Mouse (Mus musculus): ENCODE data around the gene Cfap157.

Cfap157 gene

DNA sequence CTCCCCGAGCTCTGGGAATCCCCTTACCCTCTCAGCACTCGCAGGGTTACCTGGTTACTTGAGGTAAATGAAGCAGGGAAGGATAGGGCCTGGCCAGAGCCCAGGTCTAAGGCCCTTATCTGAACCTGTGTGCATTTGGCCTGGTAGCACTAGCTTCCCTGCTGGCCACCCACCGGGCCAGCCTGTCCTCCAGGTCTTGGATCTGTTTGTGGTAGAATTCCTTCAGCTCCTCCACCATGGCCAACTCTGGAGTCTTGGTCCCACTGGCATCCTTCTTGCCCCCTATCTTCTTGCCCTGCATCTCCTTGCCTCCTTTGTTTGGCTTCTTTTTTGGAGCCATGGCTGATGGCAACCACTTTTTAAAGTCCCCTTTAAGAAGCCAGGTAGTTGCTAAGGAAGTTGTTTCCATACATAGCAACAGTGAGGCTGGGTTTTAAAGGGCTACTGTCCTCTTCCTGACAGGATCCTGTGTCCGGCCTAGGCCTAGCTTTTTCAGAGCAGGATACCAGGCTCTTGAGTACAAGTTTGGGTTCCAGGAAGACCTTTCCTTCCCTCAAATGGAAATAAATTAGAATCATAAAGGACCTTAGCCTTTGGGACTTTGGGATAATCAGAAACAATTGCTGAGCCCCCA lies at the start of gene Cfap157:
Gene Cfap157 (minus strand): TSS at position 381 of the 634 bp plus-strand sequence.
- in situ Hi-C loops (cut with MboI, MseI) = no loop called here

DNA sequence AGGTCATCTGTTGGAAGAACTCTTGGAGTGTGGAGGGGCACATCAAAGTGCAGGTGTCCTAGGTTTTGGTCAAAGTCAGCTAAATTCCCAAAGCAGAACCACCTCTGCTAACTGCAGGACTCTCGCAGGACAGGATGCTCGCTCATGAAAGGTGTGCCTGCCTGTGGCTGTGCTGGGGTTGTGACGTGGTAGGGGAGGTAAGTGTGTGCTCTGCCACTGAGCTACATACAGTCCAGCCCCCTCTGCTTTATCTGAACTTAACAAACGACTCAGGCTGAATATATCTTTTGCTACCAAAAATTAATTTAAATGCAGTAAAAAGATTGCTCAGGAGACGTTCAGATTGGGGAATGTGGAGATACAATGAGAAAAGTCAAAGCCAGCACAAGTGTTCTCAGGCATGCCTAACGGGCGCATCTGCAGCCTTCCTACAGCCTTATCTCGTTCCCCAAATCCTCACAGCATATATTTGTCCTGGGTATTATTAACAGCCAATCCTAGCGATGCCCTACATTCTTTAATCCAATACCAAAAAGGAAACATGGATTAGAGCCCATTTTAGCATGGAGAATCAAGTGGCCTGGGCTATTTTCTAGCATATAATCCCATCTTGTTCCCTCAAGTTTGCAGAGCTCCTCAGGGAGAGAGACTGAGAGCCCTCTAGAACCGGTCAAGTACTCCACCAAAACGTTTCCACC lies 44.9 kb upstream of the Cfap157 start:
- in situ Hi-C loops (cut with MboI, MseI) = no loop called here

DNA sequence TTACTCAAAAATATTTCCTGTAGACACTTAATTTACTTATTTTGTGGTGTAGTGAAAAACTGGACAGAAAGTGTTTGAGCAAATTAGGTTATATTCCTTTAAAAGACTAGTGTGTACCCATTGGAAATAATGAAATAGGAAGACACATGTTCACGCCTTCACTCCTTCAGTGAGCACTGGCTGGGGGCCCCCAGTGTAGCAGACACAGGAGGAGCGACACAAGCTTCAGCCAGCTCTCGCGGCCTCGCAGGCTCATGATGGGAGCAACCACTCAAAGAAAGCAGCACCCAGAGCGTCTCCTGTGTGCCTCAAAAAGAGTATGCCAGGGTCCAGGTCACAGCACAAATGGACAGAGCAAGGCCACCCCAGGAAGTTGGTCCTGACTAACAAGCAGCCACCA lies 41.6 kb upstream of the Cfap157 start:
- in situ Hi-C loops (cut with MboI, MseI) = no loop called here

DNA sequence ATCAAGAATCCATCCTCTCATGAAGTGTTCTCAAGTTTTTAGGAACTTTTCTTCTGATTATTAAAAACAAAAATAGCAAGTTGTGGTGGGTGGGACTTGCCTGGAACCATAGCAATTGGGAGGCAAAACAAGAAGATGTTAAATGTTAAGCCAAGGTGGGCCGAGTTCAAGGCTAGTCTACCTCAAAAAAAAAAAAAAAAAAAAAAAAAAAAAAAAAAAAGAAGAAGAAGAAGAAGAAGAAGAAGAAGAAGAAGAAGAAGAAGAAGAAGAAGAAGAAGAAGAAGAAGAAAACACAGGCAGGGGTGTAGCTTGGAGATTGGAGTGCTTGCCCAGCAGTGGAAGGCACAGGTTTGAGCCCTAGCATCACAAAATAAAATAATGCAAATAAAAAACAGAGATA lies 40.5 kb upstream of the Cfap157 start:
- in situ Hi-C loops (cut with MboI, MseI) = no loop called here

DNA sequence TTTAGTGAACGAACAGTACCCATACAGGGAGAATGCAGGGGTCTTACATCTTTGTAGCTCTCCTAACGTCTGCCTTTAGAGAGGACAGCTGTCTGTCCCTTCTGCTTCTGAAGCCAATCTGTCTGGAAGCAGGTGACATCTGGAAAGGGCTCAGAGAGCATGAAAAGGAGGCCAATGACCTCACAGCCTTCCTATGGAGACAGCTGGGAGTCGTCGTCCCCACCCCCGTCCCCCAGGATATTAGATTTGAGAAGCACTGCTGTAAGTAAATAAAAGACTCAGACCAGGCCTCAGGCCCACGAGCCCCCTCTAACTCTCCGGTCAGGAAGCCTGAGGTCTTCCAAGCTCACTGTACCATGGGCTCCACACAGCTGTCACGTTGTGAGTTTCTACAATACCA lies 40.0 kb upstream of the Cfap157 start:
- in situ Hi-C loops (cut with MboI, MseI) = no loop called here

DNA sequence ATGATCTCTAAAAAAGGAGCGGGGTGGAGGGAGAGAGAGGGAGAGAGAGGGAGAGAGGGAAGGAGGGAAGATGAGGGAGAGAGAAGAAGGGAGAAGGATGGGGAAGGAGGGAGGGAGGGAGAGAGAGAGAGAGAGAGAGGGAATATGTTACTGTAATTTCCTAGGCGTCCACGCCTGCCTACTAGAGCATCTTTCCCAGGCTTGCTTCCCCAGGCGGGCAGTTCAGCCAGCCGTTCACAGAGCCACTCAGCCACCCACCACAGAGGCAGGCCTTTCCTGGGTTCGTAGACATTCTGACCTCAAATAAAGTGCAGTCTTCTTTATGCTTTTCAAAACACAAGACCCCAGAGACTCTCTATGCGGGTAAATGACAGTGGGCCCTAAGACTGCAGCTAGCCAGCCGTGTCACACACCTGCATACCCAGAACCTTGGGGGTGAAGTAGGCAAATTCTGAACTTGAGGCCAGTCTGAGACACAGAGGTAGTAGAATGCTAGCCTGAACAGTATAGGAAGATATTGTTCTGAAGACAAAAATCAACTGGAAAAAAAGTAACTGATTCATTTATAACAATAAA lies 39.4 kb upstream of the Cfap157 start:
- in situ Hi-C loops (cut with MboI, MseI) = no loop called here

DNA sequence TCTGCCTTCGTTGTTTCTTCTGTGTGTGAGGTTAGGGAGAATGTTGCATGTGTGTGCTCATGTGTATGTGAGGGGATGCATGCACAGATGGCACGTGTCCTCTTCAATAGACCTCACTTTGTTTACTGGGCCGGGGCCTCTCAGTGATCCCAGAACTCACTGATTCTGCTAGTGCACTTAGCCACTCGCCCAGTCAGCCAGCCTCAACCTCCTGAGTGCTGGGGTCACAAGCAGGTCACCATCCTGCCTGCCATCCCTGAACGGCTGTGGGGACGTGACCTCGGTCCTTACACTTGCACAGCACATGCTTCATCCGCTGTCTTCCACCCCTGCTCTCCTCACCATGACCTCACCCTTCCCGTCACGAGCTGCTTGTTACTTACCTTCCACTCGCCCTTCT lies 38.9 kb upstream of the Cfap157 start:
- in situ Hi-C loops (cut with MboI, MseI) = no loop called here

DNA sequence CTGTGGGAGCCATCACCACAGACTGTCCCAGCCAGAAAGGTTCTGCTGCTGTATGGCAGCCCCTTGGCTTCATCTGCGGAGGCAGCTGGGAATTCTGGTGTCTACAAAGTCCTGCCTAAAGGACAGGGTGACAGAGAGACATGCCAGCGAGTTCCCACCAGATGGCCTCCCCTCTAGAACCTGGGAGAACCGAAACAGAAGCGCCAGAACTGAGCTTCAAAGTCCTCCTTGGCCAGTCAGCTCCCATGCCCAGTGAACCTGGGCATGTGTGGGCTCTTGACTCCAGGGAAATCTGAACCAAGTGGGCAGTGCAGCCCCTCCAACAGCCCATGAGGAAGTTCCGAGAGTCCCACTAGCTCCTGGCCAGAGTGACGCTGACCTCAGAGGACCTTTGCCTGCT lies 38.4 kb upstream of the Cfap157 start:
- in situ Hi-C loops (cut with MboI, MseI) = no loop called here

DNA sequence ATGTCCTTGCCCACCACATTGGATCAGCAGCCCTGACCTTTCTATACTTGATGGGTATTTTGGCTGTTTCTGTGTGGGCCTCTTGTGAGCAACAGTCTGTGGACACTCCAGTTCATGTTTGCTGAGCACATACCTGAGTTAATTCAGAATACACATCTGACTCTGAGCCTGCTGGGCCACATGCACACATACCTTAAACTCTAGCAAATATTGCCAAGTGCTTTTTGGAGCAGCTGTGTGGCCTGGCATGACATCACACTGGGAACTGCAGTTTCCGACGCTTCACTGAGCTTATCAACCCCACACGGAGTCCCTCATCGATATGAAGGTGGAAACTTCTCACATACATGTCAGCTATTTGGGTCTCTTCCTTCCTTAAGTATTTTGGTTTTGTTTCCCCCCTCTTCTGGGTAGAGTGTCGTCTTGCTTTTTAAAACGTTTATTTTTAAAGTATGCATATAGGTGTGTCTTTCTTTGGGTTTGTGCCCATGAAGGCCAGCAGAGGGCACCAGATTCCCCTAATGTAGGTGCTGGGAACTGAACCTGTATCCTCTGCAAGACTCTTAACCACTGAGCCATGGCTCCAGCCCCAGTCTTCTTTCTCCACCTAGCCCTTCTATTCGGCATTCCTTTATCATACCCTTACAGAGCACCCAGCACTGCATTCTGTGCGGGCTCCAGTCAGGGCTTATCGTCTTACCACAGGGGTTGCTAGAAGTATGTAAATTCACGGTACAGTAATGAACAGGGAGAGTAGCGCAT lies 37.0 kb upstream of the Cfap157 start:
- in situ Hi-C loops (cut with MboI, MseI) = no loop called here

DNA sequence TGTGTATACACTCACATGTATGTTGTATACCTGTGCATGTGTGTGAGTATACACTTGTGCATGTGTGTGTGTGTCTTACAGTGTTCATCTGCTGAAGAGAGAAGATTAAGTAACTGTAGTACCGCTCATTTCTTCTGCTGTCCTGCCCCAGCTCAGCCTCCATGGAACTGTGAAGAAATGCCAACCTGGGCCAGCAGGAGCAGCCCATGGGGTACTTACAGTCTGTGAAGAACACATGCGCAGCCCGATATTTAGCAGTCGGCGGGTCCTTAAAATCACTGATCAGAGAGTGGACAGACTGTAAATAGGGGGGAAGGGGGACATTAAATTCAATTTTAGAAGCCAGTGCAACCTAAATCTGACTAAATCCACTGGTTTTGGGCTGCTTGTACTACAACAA lies 34.0 kb upstream of the Cfap157 start:
- in situ Hi-C loops (cut with MboI, MseI) = no loop called here

DNA sequence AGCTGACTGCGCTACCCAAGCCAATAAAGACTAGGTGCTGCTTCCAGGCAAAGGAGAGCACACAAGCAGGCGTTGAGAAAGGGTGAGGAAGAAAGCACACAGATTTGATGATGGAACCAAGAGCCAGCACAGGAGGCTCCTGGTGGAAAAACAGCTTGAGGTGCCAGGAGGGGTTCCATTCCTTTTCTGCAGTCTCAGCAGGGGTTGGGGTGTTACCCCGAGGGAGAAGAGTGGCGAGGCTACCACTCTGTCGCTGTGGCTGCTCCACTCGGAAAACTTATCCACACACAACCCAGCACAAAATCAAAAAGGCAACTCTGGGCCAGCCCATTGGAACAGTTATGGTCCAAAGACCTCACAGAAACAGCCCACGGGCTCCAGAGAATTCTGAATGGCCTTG lies 33.4 kb upstream of the Cfap157 start:
- in situ Hi-C loops (cut with MboI, MseI) = no loop called here

DNA sequence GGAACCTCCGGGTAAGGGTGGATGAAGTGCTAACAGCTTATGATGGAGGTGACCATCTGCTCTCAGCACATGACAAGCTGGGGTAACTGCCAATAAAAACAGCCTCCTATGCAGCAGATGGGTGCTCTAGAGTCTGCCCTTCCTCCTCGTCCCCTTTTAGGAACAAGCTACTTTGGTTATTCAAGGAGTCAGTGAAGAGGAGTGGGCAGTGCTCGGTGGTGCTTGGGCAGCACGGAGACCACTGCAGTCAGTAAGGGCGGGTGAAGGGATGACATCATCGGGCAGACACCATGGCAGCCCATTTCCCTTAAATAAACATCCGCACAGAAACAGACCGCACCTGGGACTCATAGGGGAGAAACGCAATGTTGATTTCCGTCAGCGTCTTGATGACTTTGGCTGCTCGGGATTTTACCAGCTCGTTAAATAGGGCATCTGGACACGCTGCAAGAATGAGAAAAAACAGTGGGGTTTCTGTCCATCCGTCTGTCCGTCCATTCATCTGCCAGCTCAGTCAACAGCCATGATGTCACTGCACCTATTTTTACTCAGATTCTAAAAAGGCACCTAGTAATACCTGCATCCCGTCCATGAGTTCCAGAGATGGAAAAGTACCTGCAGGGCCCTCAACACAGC lies 32.8 kb upstream of the Cfap157 start:
- in situ Hi-C loops (cut with MboI, MseI) = no loop called here

DNA sequence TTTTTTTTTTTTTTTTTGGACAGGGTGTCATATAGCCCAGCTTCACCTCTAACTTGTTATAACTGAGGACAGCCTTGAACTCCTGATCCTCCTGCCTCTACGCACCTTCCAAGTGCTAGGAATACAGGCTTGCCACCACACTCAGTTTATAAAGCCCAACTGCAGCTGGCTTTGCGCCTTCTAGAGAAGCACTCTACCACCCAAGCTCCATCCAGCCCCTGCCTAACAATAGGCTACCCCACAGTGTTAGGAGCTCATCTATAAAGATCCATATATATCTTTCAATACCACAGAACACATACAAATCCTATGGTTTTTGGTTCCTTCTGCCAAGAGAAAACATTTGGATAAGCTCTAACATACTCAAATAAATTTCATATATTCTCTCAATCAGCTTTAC lies 32.3 kb upstream of the Cfap157 start:
- in situ Hi-C loops (cut with MboI, MseI) = no loop called here

DNA sequence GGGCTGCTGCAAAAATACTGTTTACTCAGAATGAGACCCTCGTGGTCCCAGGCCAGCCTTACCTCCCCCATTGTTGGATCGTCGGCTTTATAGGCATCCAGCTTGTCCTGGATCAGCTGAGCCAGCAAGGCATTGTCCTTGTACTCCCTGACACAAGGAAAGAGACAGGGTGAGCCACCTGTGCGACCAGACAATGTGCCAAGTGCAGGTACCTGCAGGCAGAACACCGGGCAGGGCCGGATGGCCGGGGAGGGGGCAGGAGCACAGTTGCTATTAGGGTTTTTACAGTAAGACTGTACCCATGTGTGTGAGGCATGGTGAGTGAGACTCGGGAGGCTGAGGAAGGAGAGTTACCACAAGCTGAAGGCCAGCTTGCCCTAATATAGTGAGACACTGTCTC lies 27.7 kb upstream of the Cfap157 start:
- in situ Hi-C loops (cut with MboI, MseI) = no loop called here

DNA sequence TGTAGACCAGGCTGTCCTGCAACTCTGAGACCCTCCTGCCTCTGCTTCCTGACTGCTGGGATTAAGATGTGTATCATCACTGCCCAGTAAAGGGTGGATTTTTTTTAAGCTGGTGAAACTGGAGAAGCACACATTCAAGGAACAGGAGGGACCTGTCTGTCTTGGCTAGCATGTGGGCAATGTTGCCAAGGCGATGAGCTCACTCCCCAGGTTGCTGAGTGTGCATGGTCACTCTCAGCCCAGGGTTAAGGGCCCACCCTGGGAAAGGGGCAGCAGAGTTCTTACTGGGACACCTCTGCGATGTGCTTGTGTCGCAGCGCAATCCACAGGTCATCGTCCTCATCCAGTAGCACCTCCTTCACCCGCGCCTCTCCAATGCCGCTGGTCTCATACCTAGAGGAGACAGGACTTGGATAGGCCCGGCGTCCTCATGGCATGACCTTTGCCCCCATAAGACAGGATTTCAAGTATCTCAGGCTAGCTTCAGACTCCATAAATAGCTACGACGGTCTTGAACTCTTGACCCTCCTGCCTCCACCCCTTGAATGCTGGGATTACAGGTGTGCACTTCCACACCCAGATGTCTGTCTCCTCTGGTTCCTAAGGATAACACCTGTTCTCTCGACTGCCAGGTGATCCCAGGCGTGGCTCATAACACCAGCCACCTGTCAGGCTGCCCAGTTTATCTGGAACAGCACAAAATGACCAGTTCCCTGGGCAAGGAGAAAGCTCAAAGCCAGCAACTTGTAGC lies 24.8 kb upstream of the Cfap157 start:
- in situ Hi-C loops (cut with MboI, MseI) = no loop called here

DNA sequence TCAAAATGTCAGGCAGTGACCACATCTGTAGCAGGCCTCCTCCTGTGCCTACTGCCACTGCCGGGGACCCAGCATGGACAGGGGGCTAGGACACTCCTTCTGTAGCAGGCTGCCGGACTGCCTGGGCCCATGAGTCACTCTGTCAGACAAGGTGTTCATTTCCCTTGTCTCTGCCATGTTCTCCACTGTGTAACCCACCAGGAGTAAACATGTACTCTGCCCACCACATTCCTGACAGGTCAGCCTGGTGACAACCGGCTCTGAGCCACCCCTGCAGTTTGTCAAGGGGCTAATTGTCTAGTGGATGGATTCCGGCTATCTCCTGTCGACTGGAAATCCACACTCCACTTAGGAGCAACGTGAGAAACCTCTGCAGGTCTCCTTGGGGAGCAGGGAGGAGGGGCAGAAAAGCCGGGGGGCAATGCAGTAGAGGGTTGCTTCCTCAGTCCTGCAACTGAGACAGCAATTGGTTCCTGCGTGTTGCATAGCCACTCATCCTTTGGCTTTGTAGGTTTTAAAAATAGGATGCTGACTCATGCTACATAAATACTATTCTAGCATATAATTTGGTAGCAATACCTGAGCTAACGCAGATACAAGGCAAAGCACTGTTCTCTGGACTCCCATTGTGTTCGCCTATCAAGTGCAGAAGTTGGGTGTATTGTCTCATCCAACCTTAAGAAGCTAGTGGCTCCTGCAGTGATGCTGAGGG lies 14.2 kb upstream of the Cfap157 start:
- in situ Hi-C loops (cut with MboI, MseI) = no loop called here

DNA sequence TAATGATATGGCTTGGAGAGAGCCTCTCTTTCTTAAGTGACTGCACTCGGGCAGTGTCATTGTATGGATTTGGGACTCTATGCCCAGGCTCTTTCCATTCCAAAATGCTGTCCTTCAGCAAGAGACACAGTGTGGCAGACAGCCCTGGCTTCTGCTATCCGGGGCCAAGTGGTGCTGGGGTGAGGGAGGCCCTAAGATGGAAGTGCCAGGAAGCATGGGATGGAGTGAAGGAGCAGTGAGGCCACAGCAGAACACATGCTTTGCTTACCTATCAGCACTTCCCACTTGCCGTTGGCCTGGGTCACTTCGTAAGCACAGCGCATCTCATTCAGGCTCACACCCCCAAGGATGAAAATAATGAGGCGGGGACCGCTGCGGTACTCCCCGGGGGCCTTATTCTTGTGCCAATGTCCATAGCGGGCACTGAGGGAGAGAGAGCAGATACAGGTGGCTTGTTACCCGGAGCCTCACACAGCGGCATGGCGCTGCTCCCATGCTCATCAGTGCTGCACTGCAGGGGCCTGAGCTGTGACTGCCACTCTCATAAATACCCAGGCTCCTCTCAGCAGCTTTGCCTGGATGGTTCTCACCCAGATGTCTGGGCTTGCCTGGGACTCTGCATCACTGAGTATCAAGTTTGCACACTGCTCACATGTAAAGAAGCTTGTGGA lies 11.7 kb upstream of the Cfap157 start:
- in situ Hi-C loops (cut with MboI, MseI) = no loop called here

DNA sequence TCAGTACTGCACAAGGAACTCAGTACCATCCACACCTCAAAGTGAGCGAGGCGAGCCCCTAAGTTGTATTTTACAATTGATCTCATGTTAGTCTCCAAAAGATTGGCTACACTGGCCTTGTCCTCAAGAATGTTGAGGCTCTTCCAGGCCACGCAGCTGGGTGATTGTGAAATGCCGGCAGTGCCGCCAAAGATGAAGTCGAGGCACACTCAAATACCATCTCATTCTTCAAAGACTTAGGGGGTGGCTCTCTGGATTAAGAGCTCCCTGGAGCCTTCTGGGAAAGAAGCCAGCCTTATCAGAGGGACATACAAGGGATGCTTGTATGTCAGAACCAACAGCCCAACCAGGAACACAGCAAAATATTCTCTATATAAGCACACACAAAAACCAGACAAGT lies 7.1 kb upstream of the Cfap157 start:
- in situ Hi-C loops (cut with MboI, MseI) = no loop called here

DNA sequence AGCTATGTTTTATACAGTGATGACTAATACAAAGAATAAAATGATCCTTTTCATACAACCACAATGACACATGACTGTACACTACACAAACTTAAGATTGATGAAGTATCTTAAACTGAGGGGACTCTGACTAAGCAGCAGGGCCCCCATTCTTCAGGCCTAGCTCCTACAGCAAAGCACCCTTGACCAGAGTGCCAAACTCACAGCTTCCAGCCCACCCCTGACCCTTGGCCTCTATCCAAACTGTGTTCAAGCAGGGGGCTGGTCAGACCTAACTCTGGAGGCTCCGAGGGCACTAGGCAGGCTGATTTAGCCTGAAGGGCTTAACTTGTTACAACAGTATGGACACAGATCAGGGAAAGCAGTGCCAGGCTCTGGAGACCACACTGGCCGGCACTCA lies 4.4 kb upstream of the Cfap157 start:
- in situ Hi-C loops (cut with MboI, MseI) = no loop called here

DNA sequence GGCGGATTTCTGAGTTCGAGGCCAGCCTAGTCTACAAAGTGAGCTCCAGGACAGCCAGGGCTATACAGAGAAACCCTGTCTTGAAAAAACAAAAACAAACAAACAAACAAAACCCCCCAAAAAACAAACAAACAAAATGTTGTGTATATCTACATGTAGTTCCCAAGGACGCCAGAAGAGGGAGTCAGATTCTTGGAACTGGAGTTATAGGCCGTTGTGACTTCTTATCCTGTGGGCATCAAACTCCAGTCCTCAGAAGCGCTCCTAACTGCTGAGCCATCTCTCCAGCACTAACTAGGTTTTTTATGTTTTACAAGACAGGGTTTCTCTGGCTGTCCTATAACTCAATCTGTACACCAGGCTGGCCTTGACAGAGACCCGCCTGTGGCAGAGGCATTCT lies 2.9 kb upstream of the Cfap157 start:
- in situ Hi-C loops (cut with MboI, MseI) = no loop called here
